Mouse (Mus musculus) MEL (cell line): ENCODE data around the gene Foxj3.

Experiments used
- CTCF ChIP-seq, 3 experiments: IDR thresholded peaks in 2 of 3; conservative IDR thresholded peaks in 1 of 3; 2 replicates each; pipeline ENCODE4 v1.5.1; 2011 to 2012; ENCODE audit warnings: low read length in 3 of 3, low read depth in 2 of 3, mild to moderate bottlenecking in 2 of 3, improper control_type of control experiment in 1 of 3, inconsistent platforms in 1 of 3, mixed read lengths in 1 of 3, moderate library complexity in 1 of 3; ENCODE audit not compliant: control insufficient read depth in 1 of 3, insufficient read depth in 1 of 3, poor library complexity in 1 of 3, severe bottlenecking in 1 of 3
- MEF2A ChIP-seq: IDR thresholded peaks from 2 replicates; pipeline ENCODE4 v1.6.1; 2014; ENCODE audit warnings: low read depth, mild to moderate bottlenecking, inconsistent platforms, low read length, improper control_type of control experiment; ENCODE audit not compliant: poor library complexity, insufficient replicate concordance, severe bottlenecking; ENCODE audit errors: extremely low read depth
- MYB ChIP-seq: IDR thresholded peaks from 2 replicates; pipeline ENCODE4 v1.6.1; 2011; ENCODE audit warnings: mild to moderate bottlenecking, low read depth, low read length, improper control_type of control experiment
- RCOR1 ChIP-seq: IDR thresholded peaks from 2 replicates; pipeline ENCODE4 v1.6.1; 2012; ENCODE audit warnings: low read depth, mild to moderate bottlenecking, inconsistent platforms, low read length, improper control_type of control experiment

- TF ChIP-seq RCOR1, result no peak
- no peak for TF ChIP-seq CTCF (IDR thresholded peaks at IDR 0.05 in 2 of 3, conservative IDR thresholded peaks at IDR 0.05 in 1 of 3; ENCODE audit: control insufficient read depth in 1 of 3, insufficient read depth in 1 of 3, low read depth in 2 of 3, low read length in 3 of 3, poor library complexity in 1 of 3, severe bottlenecking in 1 of 3)
- TF ChIP-seq MYB, result no peak
- TF ChIP-seq MEF2A, result no peak
Observed at GRCm38 (mm10) chr4:119635686-119636085, 98.9 kb downstream of the Foxj3 start.
